Mouse (Mus musculus) leukemia stem cell, adult 10-12 weeks (primary cell): ENCODE measurements around the gene Mcur1. TPM values are rescaled to one million over a fixed set of nuclear protein-coding genes. Genes with fewer than 3 reads are reported as not detected.

Experiments
- polyA plus RNA-seq: library from polyadenylated mRNA; stranded (reverse); fragments of >175 nt; gene quantifications from 2 replicates; pipeline ENCODE4 v1.2.3, GENCODE M21; 2012; ENCODE audit warnings: low replicate concordance

Mcur1 gene
- 11.1 and 11.7 TPM in 2 replicates for polyA plus RNA-seq

DNA sequence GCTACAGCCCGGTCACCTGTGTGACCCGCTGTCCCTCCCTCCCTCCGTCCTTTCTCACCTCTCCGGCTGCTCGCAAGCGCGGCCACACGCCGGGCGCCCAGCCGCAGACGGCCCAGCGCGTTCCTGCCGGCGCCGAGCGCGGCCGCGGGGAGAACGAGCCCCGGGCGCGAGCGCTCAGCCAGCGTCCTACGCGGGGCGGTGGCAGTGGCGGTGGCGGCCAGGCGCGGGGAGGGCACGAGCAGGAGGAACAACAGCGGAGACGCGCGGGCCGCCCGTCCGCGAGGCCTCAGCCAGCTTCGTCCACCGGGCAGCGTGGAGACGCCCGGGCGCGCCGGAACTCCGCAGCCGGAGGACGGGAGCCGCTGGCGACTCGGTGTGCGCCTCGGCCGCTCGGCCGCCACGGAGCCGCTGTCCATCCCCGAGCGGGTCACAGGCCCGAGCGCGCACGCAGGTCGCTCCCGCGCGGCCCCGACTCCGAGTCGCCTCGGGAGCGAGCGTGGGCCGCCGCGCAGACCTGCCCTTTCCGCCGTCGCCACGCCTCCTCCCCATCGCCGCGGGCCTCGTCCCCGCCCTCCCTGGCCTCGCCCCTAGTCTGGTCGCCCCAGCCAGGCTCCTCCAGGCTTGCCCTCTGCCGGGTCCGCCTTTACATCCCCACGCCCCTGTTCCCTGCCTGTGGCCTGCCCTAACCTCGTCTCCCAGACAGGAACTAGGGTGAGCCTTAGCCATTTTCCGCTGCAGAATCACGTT, at the start of gene Mcur1:
TSS of gene Mcur1 (minus strand) at position 481 of the 747 bp plus-strand sequence.

Other genes with a start within 250 kb of the Mcur1 start
- 1.8 and 3.2 TPM in 2 replicates for gene Sirt5, start 194.7 kb downstream of the Mcur1 start, polyA plus RNA-seq
- 176 and 231 TPM in 2 replicates for gene Nol7, start 161.8 kb downstream of the Mcur1 start, polyA plus RNA-seq
- 34.0 and 70.0 TPM in 2 replicates for gene Ranbp9, start 78.9 kb downstream of the Mcur1 start, polyA plus RNA-seq
- gene Rnf182, start 55.5 kb upstream of the Mcur1 start, polyA plus RNA-seq = 0.05 TPM in 1 of 2 replicates, not detected in the other
- 16.9 and 22.9 TPM in 2 replicates for gene Cd83, start 224.6 kb upstream of the Mcur1 start, polyA plus RNA-seq